Mouse (Mus musculus) skeletal muscle tissue, adult 2 months (tissue): ENCODE measurements around the gene Gpc5.
"Not testable (repeated sequence)": the region's sequence is repeated elsewhere in the genome, so short reads cannot be mapped to it uniquely, and the experiment has no call there.

Experiments used
- DNase-seq: peaks from one replicate; pipeline ENCODE4 v3.0.0-alpha.2; 2012; ENCODE audit warnings: low read depth, low spot score

Gene Gpc5

GRCm38 (mm10) chr14:115092081-115092480 is at the start of gene Gpc5:
TSS of gene Gpc5 (plus strand) at chr14:115092215.
- DNase-seq: peak; percentile 47

- no peak for DNase-seq
Observed at GRCm38 (mm10) chr14:115042660-115043059, 49.4 kb upstream of the Gpc5 start.

- no peak for DNase-seq
Observed at GRCm38 (mm10) chr14:115044016-115044415, 48.0 kb upstream of the Gpc5 start.

- no peak for DNase-seq
Observed at GRCm38 (mm10) chr14:115045712-115046111, 46.3 kb upstream of the Gpc5 start.

GRCm38 (mm10) chr14:115047316-115047715 is 44.7 kb upstream of the Gpc5 start:
- no peak for DNase-seq

- DNase-seq: no peak
Observed at GRCm38 (mm10) chr14:115047990-115048862, 43.8 kb upstream of the Gpc5 start.

GRCm38 (mm10) chr14:115048863-115049566 is 43.0 kb upstream of the Gpc5 start:
- no peak for DNase-seq

GRCm38 (mm10) chr14:115049831-115050230 is 42.2 kb upstream of the Gpc5 start:
- DNase-seq: no peak

- no peak for DNase-seq
Observed at GRCm38 (mm10) chr14:115051106-115051760, 40.8 kb upstream of the Gpc5 start.

GRCm38 (mm10) chr14:115052371-115052770 is 39.6 kb upstream of the Gpc5 start:
- no peak for DNase-seq

GRCm38 (mm10) chr14:115054252-115054651 is 37.8 kb upstream of the Gpc5 start:
- DNase-seq: no peak

- no peak for DNase-seq
Observed at GRCm38 (mm10) chr14:115057524-115057923, 34.5 kb upstream of the Gpc5 start.

- DNase-seq: not testable (repeated sequence)
Observed at GRCm38 (mm10) chr14:115066164-115066563, 25.9 kb upstream of the Gpc5 start.

GRCm38 (mm10) chr14:115070534-115070933 is 21.5 kb upstream of the Gpc5 start:
- no peak for DNase-seq

GRCm38 (mm10) chr14:115077340-115077739 is 14.7 kb upstream of the Gpc5 start:
- no peak for DNase-seq

- DNase-seq: no peak
Observed at GRCm38 (mm10) chr14:115078064-115078463, 14.0 kb upstream of the Gpc5 start.

GRCm38 (mm10) chr14:115081728-115082502 is 10.1 kb upstream of the Gpc5 start:
- DNase-seq: no peak

- no peak for DNase-seq
Observed at GRCm38 (mm10) chr14:115090516-115090915, 1.5 kb upstream of the Gpc5 start.

GRCm38 (mm10) chr14:115092510-115092909 is 495 bp downstream of the Gpc5 start:
- DNase-seq: no peak

GRCm38 (mm10) chr14:115092952-115093351 is 937 bp downstream of the Gpc5 start:
- no peak for DNase-seq

- no peak for DNase-seq
Observed at GRCm38 (mm10) chr14:115100617-115101299, 8.7 kb downstream of the Gpc5 start.
